Mouse (Mus musculus) cerebellum, adult 2 months (tissue): ENCODE measurements at regions not wholly inside any gene's neighbourhood (a gene's known extent, or its start where the extent isn't known, plus 50 kb on each side); places are given as distances from the start of the nearest gene placed in this dataset.

Source experiments
- CTCF ChIP-seq: fragments of 200-500 bp; IDR thresholded peaks from 2 replicates; pipeline ENCODE4 v1.5.1; 2011; ENCODE audit warnings: low read depth, mild to moderate bottlenecking, control low read depth, low read length, moderate library complexity, borderline replicate concordance; ENCODE audit not compliant: insufficient read depth
- POLR2A ChIP-seq: fragments of 200-500 bp; IDR thresholded peaks from 2 replicates; pipeline ENCODE4 v1.6.1; 2011; ENCODE audit warnings: low read length, control low read depth, borderline replicate concordance; ENCODE audit not compliant: insufficient read depth

DNA sequence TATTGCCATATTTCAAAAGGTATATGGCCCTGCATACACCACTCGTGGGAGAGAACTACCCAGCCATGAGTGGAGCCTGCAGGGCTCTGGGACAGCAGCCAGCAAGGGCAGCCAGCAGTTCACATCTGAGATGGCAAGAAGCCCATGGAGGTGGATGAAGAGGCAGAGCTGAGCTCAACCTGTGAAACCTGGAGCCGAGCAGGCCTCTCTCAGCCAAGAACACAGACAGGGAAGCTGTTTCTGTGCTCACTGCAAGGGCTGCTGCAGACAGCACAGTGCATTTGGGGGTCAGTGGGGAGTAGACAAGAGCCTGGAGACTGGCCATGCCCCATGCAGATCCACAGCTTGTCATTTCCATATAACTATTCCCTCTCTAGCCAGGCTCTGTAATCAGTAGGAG is 173.4 kb downstream of the Rab28 start:
- TF ChIP-seq CTCF (no peak), POLR2A (no peak)
